Mouse (Mus musculus) stomach, embryonic 16.5 days (tissue): ENCODE results near the gene Igdcc3. TPM values are rescaled to one million over a fixed set of nuclear protein-coding genes. Genes with fewer than 3 reads are reported as not detected.

Experiments
- ATAC-seq: fragments of 200-750 bp; cut with Nextera tagmentation; 2 replicates; pipeline ENCODE4 v1.8.0; 2017; ENCODE audit warnings: moderate number of reproducible peaks, moderate TSS enrichment; ENCODE audit not compliant: insufficient read depth, low FRiP score
- H3K27ac ChIP-seq: fragments of 300-500 bp; sonication (generic); 2 replicates; pipeline ENCODE4 v1.5.1; 2014; ENCODE audit warnings: low read length
- H3K27me3 ChIP-seq: fragments of 300-500 bp; sonication (generic); 2 replicates; pipeline ENCODE4 v1.6.1; 2014; ENCODE audit warnings: low read length, control low read depth, mixed read lengths; ENCODE audit not compliant: control insufficient read depth, insufficient read depth
- H3K36me3 ChIP-seq: fragments of 300-500 bp; sonication (generic); 2 replicates; pipeline ENCODE4 v1.6.1; 2014; ENCODE audit warnings: low read length; ENCODE audit not compliant: control insufficient read depth, insufficient read depth
- H3K4me1 ChIP-seq: fragments of 300-500 bp; sonication (generic); 2 replicates; pipeline ENCODE4 v1.6.1; 2014; ENCODE audit warnings: low read length, control low read depth, mixed read lengths; ENCODE audit not compliant: control insufficient read depth, insufficient read depth
- H3K4me2 ChIP-seq: fragments of 300-500 bp; sonication (generic); 2 replicates; pipeline ENCODE4 v1.6.1; 2014; ENCODE audit warnings: low read depth, low read length, mixed read lengths
- H3K4me3 ChIP-seq: fragments of 300-500 bp; sonication (generic); replicated peaks from 2 replicates; pipeline ENCODE4 v1.5.1; 2014; ENCODE audit warnings: mild to moderate bottlenecking, low read length
- H3K9ac ChIP-seq: fragments of 300-500 bp; sonication (generic); 2 replicates; pipeline ENCODE4 v1.6.1; 2014; ENCODE audit warnings: low read length
- H3K9me3 ChIP-seq: fragments of 300-500 bp; sonication (generic); replicated peaks from 2 replicates; pipeline ENCODE4 v1.6.1; 2016; ENCODE audit warnings: low read length, control low read depth; ENCODE audit not compliant: control insufficient read depth
- WGBS: fragments of 180-500 bp; shearing (Covaris S2); extraction: QIAGEN DNeasy Blood & Tissue Kit; methylation state at CpG from one replicate; pipeline ENCODE4 v1.1.7; 2014; 5-methylcytosine and 5-hydroxymethylcytosine counted together
- polyA plus RNA-seq: library from polyadenylated mRNA; unstranded; fragments of >200 nt; fragmentation: Nextera tagmentation; extraction: Ambion mirVana; gene quantifications from 2 replicates; pipeline ENCODE4 v1.2.1, GENCODE M21; 2015

Gene Igdcc3
- polyA plus RNA-seq, 1 experiment from 2014 or later = 0.44 TPM

- no peak for ATAC-seq
- no peak overlapping the region for H3K4me3 ChIP-seq
- 86% methylated on average over 7 of the region's 7 CpGs for WGBS
Observed at GRCm38 (mm10) chr9:65148507-65148906, 7.5 kb downstream of the Igdcc3 start.

GRCm38 (mm10) chr9:65152711-65153330, 11.8 kb downstream of the Igdcc3 start:
- no peaks in the 10 kb centered on the region for H3K36me3 ChIP-seq
- no peak overlapping the region for H3K4me2 ChIP-seq
- H3K9me3 ChIP-seq = no peaks in the 10 kb centered on the region
- H3K27ac ChIP-seq = no peak overlapping the region
- 0 out of 2 replicates have a peak overlapping the region, but pooled peaks have one; percentile 23 for H3K9ac ChIP-seq
- no peak for ATAC-seq
- WGBS = 67% methylated on average over 6 of the region's 6 CpGs
- H3K27me3 ChIP-seq = no peaks in the 10 kb centered on the region
- no peak overlapping the region for H3K4me3 ChIP-seq
- H3K4me1 ChIP-seq = peaks cover 15% of the 10 kb centered on the region; the same call in 1 of the 2 replicates

More at GRCm38 (mm10) chr9:65148507-65148906, 7.5 kb downstream of the Igdcc3 start:
- Histone ChIP-seq H3K4me2 (no peak overlapping the region), H3K9ac (no peak overlapping the region), H3K36me3 (no peaks in the 10 kb centered on the region), H3K4me1 (peaks cover 6% of the 10 kb centered on the region; the same call in 1 of the 2 replicates), H3K27me3 (no peaks in the 10 kb centered on the region), H3K9me3 (no peaks in the 10 kb centered on the region), H3K27ac (no peak overlapping the region)

- Histone ChIP-seq H3K4me2 (no peak overlapping the region), H3K9me3 (no peaks in the 10 kb centered on the region), H3K9ac (0 out of 2 replicates have a peak overlapping the region, but pooled peaks have one; percentile 23), H3K4me3 (no peak overlapping the region), H3K36me3 (no peaks in the 10 kb centered on the region), H3K4me1 (peaks cover 15% of the 10 kb centered on the region; the same call in 1 of the 2 replicates), H3K27me3 (no peaks in the 10 kb centered on the region), H3K27ac (no peak overlapping the region)
- no peak for ATAC-seq
- 26% methylated on average over 5 of the region's 5 CpGs for WGBS
Observed at GRCm38 (mm10) chr9:65153331-65153711, 12.3 kb downstream of the Igdcc3 start.

GRCm38 (mm10) chr9:65154692-65155455, 13.9 kb downstream of the Igdcc3 start:
- Histone ChIP-seq H3K9ac (no peak overlapping the region), H3K4me1 (peaks cover 15% of the 10 kb centered on the region; the same call in 1 of the 2 replicates), H3K4me2 (no peak overlapping the region), H3K27me3 (no peaks in the 10 kb centered on the region), H3K9me3 (no peaks in the 10 kb centered on the region), H3K4me3 (no peak overlapping the region), H3K36me3 (no peaks in the 10 kb centered on the region), H3K27ac (no peak overlapping the region; the same call in 1 of the 2 replicates)
- 58% methylated on average over 9 of the region's 9 CpGs for WGBS
- peak; percentile 48; the same call in 1 of the 2 replicates for ATAC-seq

- Histone ChIP-seq H3K9me3 (no peaks in the 10 kb centered on the region), H3K4me2 (no peak overlapping the region)
- WGBS = 11% methylated on average over 8 of the region's 8 CpGs
Observed at GRCm38 (mm10) chr9:65156604-65157003, 15.6 kb downstream of the Igdcc3 start.

GRCm38 (mm10) chr9:65157631-65158030, 16.6 kb downstream of the Igdcc3 start:
- H3K9me3 ChIP-seq = no peaks in the 10 kb centered on the region
- H3K4me1 ChIP-seq = peaks cover 15% of the 10 kb centered on the region
- no peak overlapping the region for H3K4me3 ChIP-seq
- H3K27ac ChIP-seq = no peak overlapping the region
- H3K9ac ChIP-seq = no peak overlapping the region
- no peak for ATAC-seq
- H3K27me3 ChIP-seq = peaks cover 18% of the 10 kb centered on the region
- WGBS = 63% methylated on average over 6 of the region's 6 CpGs
- no peaks in the 10 kb centered on the region for H3K36me3 ChIP-seq
- no peak overlapping the region for H3K4me2 ChIP-seq

More at GRCm38 (mm10) chr9:65156604-65157003, 15.6 kb downstream of the Igdcc3 start:
- Histone ChIP-seq H3K4me1 (peaks cover 15% of the 10 kb centered on the region; the same call in 1 of the 2 replicates), H3K9ac (no peak overlapping the region), H3K4me3 (no peak overlapping the region), H3K27ac (no peak overlapping the region), H3K36me3 (no peaks in the 10 kb centered on the region), H3K27me3 (peaks cover 7% of the 10 kb centered on the region)
- ATAC-seq = no peak

GRCm38 (mm10) chr9:65161188-65161587, 20.2 kb downstream of the Igdcc3 start:
- Histone ChIP-seq H3K27ac (no peak overlapping the region), H3K36me3 (no peaks in the 10 kb centered on the region), H3K9me3 (no peaks in the 10 kb centered on the region), H3K4me3 (no peak overlapping the region), H3K4me1 (peaks cover 4% of the 10 kb centered on the region; the same call in 1 of the 2 replicates), H3K4me2 (no peak overlapping the region), H3K9ac (no peak overlapping the region), H3K27me3 (peaks cover 34% of the 10 kb centered on the region)
- no peak for ATAC-seq
- 55% methylated on average over 4 of the region's 4 CpGs for WGBS

GRCm38 (mm10) chr9:65161881-65162280, 20.9 kb downstream of the Igdcc3 start:
- Histone ChIP-seq H3K9me3 (no peaks in the 10 kb centered on the region), H3K9ac (no peak overlapping the region), H3K4me3 (no peak overlapping the region), H3K27me3 (peaks cover 34% of the 10 kb centered on the region), H3K4me2 (no peak overlapping the region), H3K36me3 (no peaks in the 10 kb centered on the region), H3K4me1 (peaks cover 4% of the 10 kb centered on the region; the same call in 1 of the 2 replicates), H3K27ac (no peak overlapping the region)
- 41% methylated on average over 8 of the region's 8 CpGs for WGBS
- no peak for ATAC-seq
